Mouse (Mus musculus): ENCODE measurements around the gene Hsd17b13.

- TF ChIP-seq CTCF (IDR thresholded peaks at IDR 0.05) (no peak), EP300 (IDR thresholded peaks at IDR 0.05) (no peak)
These were observed 57.7 kb downstream of the Hsd17b13 start for GRCm38 (mm10) chr5:103919497-103919896.
